Comparison of ENCODE assay signal across 22 mouse cellular contexts in genomic region chr19:60967909-60968308, GRCm38 (mm10).
DNase-seq lines count a peak whose midpoint lies in the region; ATAC-seq and TF ChIP-seq lines count a peak whose summit lies in the region.
"Had no signal": no experiment of that assay in that cellular context is flagged by ENCODE, and none has a peak within 500 bp of the region (broad histone marks: within the 10 kb centered on the region; RNA-seq: fewer than 3 reads in every experiment).

No protein-coding gene starts in this region.

- TF ChIP-seq EP300 in lung, postnatal 0 days (IDR thresholded peaks at IDR 0.05), result no peak

- H3K27ac ChIP-seq in liver, adult 2 months (replicated peaks; ENCODE audit: insufficient read depth, low read depth, low read length), result no peak overlapping the region
- H3K27ac ChIP-seq in liver, embryonic 11.5 days (ENCODE audit: low read depth, low read length), result no peak overlapping the region
- no peak overlapping the region for H3K27ac ChIP-seq in intestine, embryonic 16.5 days (ENCODE audit: low read length)
- no peak overlapping the region for H3K27ac ChIP-seq in lung, postnatal 0 days (ENCODE audit: low read length)
- H3K27ac ChIP-seq: embryonic facial prominence, embryonic 13.5 days; embryonic facial prominence, embryonic 15.5 days; forebrain, embryonic 10.5 days; forebrain, embryonic 12.5 days had no signal

- ATAC-seq in liver, embryonic 11.5 days (replicated peaks; ENCODE audit: low FRiP score), result no peak
- peak; percentile 80 for ATAC-seq in intestine, embryonic 16.5 days
- no peak for ATAC-seq in lung, postnatal 0 days
- ATAC-seq: forebrain, embryonic 14.5 days; forebrain, embryonic 16.5 days had no signal

- no peaks in the 10 kb centered on the region for H3K9me3 ChIP-seq in liver, embryonic 11.5 days (ENCODE audit: control insufficient read depth, low read length)
- H3K9me3 ChIP-seq in intestine, embryonic 16.5 days (ENCODE audit: control insufficient read depth, low read length), result no peaks in the 10 kb centered on the region
- H3K9me3 ChIP-seq in lung, postnatal 0 days (ENCODE audit: low read length), result no peaks in the 10 kb centered on the region
- H3K9me3 ChIP-seq: embryonic facial prominence, embryonic 13.5 days; embryonic facial prominence, embryonic 15.5 days; forebrain, embryonic 10.5 days; forebrain, embryonic 12.5 days had no signal

- H3K4me1 ChIP-seq in liver, adult 2 months (ENCODE audit: control insufficient read depth, insufficient read depth, low read length), result no peaks in the 10 kb centered on the region; the same call in none of the 2 replicates
- H3K4me1 ChIP-seq in liver, embryonic 11.5 days (replicated peaks; ENCODE audit: control insufficient read depth, insufficient read depth, low read length), result no peaks in the 10 kb centered on the region
- no peaks in the 10 kb centered on the region for H3K4me1 ChIP-seq in intestine, embryonic 16.5 days (ENCODE audit: control insufficient read depth, insufficient read depth, low read length)
- H3K4me1 ChIP-seq in lung, postnatal 0 days (ENCODE audit: insufficient read depth, low read depth, low read length), result 0 out of 2 replicates have a peak, but pooled peaks cover 3% of the 10 kb centered on the region
- H3K4me1 ChIP-seq: embryonic facial prominence, embryonic 13.5 days; embryonic facial prominence, embryonic 15.5 days; forebrain, embryonic 10.5 days; forebrain, embryonic 12.5 days had no signal

- no peak for TF ChIP-seq POLR2A in liver, adult 2 months (IDR thresholded peaks at IDR 0.05; ENCODE audit: extremely low read depth, insufficient read depth, low read length)

- peak; percentile 33 for DNase-seq in liver, adult 2 months (ENCODE audit: extremely low read depth, low read depth, low spot score)
- DNase-seq in liver, embryonic 11.5 days (ENCODE audit: low spot score), result no peak
- DNase-seq in large intestine, adult 2 months (ENCODE audit: low read depth, low spot score), result peak; percentile 48
- no peak for DNase-seq in lung, postnatal 0 days (ENCODE audit: low spot score)
- no peak for DNase-seq in adrenal gland, postnatal 36 days
- DNase-seq: adrenal gland, adult 2 months; adrenal gland, postnatal 14 days; cerebellum, adult 11 months; cerebellum, adult 18-20 months; cerebellum, adult 8-10 months; cerebellum, adult 9-11 months; cerebellum, postnatal 14 days; cerebellum, postnatal 36 days; embryo, embryonic 11 days had no signal

- no peak overlapping the region for H3K4me2 ChIP-seq in liver, embryonic 11.5 days
- H3K4me2 ChIP-seq in intestine, embryonic 16.5 days (ENCODE audit: low read depth, low read length), result no peak overlapping the region
- no peak overlapping the region for H3K4me2 ChIP-seq in lung, postnatal 0 days (replicated peaks; ENCODE audit: low read depth, low read length)
- H3K4me2 ChIP-seq: embryonic facial prominence, embryonic 13.5 days; embryonic facial prominence, embryonic 15.5 days; forebrain, embryonic 12.5 days had no signal

- no peaks in the 10 kb centered on the region for H3K27me3 ChIP-seq in liver, adult 2 months (ENCODE audit: control insufficient read depth, insufficient read depth, low read length)
- no peaks in the 10 kb centered on the region for H3K27me3 ChIP-seq in liver, embryonic 11.5 days (replicated peaks; ENCODE audit: control insufficient read depth, insufficient read depth, low read length)
- H3K27me3 ChIP-seq in intestine, embryonic 16.5 days (replicated peaks; ENCODE audit: control insufficient read depth, insufficient read depth, low read length), result no peaks in the 10 kb centered on the region
- H3K27me3 ChIP-seq in lung, postnatal 0 days (replicated peaks; ENCODE audit: insufficient read depth, low read length), result no peaks in the 10 kb centered on the region
- H3K27me3 ChIP-seq: embryonic facial prominence, embryonic 13.5 days; embryonic facial prominence, embryonic 15.5 days; forebrain, embryonic 12.5 days had no signal

- no peak overlapping the region for H3K9ac ChIP-seq in liver, adult 2 months (ENCODE audit: low read depth, low read length)
- no peak overlapping the region for H3K9ac ChIP-seq in liver, embryonic 11.5 days (ENCODE audit: low read depth, low read length)
- no peak overlapping the region for H3K9ac ChIP-seq in intestine, embryonic 16.5 days (ENCODE audit: low read depth, low read length)
- no peak overlapping the region for H3K9ac ChIP-seq in lung, postnatal 0 days (replicated peaks; ENCODE audit: low read depth)
- H3K9ac ChIP-seq: embryonic facial prominence, embryonic 13.5 days; embryonic facial prominence, embryonic 15.5 days; forebrain, embryonic 12.5 days had no signal

- no peak for TF ChIP-seq CTCF in liver, adult 2 months (IDR thresholded peaks at IDR 0.05; ENCODE audit: low read depth, low read length)
- TF ChIP-seq CTCF in lung, postnatal 0 days (IDR thresholded peaks at IDR 0.05), result no peak

- 73% methylated on average over 1 of the region's 1 CpGs for WGBS in liver, adult 2 months
- 82% methylated on average over 1 of the region's 1 CpGs for WGBS in liver, embryonic 11.5 days
- WGBS in intestine, embryonic 16.5 days, result 90% methylated on average over 1 of the region's 1 CpGs
- 40% methylated on average over 1 of the region's 1 CpGs for WGBS in large intestine, adult 2 months
- WGBS in lung, postnatal 0 days, result 77% methylated on average over 1 of the region's 1 CpGs

- peaks cover 6% of the 10 kb centered on the region; the same call in 1 of the 2 replicates for H3K79me2 ChIP-seq in liver, adult 2 months (ENCODE audit: control insufficient read depth, insufficient read depth, low read length)

- no peak overlapping the region for H3K4me3 ChIP-seq in liver, adult 2 months (ENCODE audit: insufficient read depth, low read depth, low read length)
- no peak overlapping the region for H3K4me3 ChIP-seq in liver, embryonic 11.5 days (ENCODE audit: low read depth, low read length)
- H3K4me3 ChIP-seq in intestine, embryonic 16.5 days (ENCODE audit: low read length), result no peak overlapping the region
- H3K4me3 ChIP-seq in lung, postnatal 0 days (ENCODE audit: low read depth, low read length), result no peak overlapping the region
- H3K4me3 ChIP-seq: embryonic facial prominence, embryonic 13.5 days; embryonic facial prominence, embryonic 15.5 days; erythroblast, embryonic 14.5 days; forebrain, embryonic 10.5 days; forebrain, embryonic 12.5 days had no signal

- no peaks in the 10 kb centered on the region for H3K36me3 ChIP-seq in liver, adult 2 months (ENCODE audit: control insufficient read depth, insufficient read depth, low read length)
- H3K36me3 ChIP-seq in liver, embryonic 11.5 days (ENCODE audit: control insufficient read depth, insufficient read depth, low read length), result no peaks in the 10 kb centered on the region
- no peaks in the 10 kb centered on the region for H3K36me3 ChIP-seq in intestine, embryonic 16.5 days (ENCODE audit: control insufficient read depth, insufficient read depth, low read length)
- H3K36me3 ChIP-seq in lung, postnatal 0 days (ENCODE audit: insufficient read depth, low read length), result no peaks in the 10 kb centered on the region
- H3K36me3 ChIP-seq: embryonic facial prominence, embryonic 13.5 days; embryonic facial prominence, embryonic 15.5 days; forebrain, embryonic 10.5 days; forebrain, embryonic 12.5 days had no signal

Comparison
In these comparisons a context has a peak if more than half of its experiments do, and no peak if none do; other contexts are left out.
1. DNase-seq: peak in liver, adult 2 months (single experiment) and large intestine, adult 2 months (single experiment); none in liver, embryonic 11.5 days (single experiment), lung, postnatal 0 days (single experiment) and adrenal gland, postnatal 36 days (0 of 2).